Mouse (Mus musculus) cortical plate, adult 2 months (tissue): ENCODE measurements at regions not wholly inside any gene's neighbourhood (a gene's known extent, or its start where the extent isn't known, plus 50 kb on each side); places are given as distances from the start of the nearest gene placed in this dataset.

Experiments
- CTCF ChIP-seq: fragments of 200-500 bp; IDR thresholded peaks from 2 replicates; pipeline ENCODE4 v1.5.1; 2011; ENCODE audit warnings: mild to moderate bottlenecking, control low read depth, low read length; ENCODE audit not compliant: insufficient read depth; ENCODE audit errors: extremely low read depth
- POLR2A ChIP-seq: fragments of 200-500 bp; IDR thresholded peaks from 2 replicates; pipeline ENCODE4 v1.6.1; 2011; ENCODE audit warnings: mild to moderate bottlenecking, low read length, control low read depth; ENCODE audit not compliant: insufficient read depth; ENCODE audit errors: extremely low read depth

DNA sequence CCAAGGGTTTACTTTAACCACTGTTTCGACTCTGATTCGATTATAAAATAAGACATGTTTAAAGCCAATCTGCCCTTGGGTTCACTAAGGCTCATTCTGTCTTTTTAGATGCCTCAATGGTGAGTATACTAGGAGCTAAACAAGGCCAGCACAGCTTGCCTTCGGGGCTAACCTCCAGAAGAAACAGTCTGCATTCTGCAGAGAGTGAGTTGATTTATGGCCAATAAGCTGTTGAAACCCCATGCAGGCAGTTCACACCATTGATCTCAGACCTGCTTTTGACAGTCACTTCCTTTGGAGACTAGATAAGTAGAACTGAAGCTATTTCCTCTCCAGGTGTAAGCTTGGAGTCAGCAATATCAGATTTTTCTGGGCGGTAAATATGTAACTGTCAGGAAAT lies 679.0 kb downstream of the Pdcd6ip start:
- no peak for TF ChIP-seq CTCF
- TF ChIP-seq POLR2A: no peak
